Mouse (Mus musculus) layer of hippocampus, postnatal 10 days (tissue): ENCODE results near the gene Utp11. TPM values are rescaled to one million over a fixed set of nuclear protein-coding genes. Genes with fewer than 3 reads are reported as not detected.
A peak's percentile ranks its signal among the peaks of the same experiment; 100 is the strongest.
"Not testable (repeated sequence)": the region's sequence is repeated elsewhere in the genome, so short reads cannot be mapped to it uniquely, and the experiment has no call there.

Experiments
- DNase-seq, 2 experiments: peaks; one replicate each; pipeline ENCODE4 v3.0.0; 2021; ENCODE audit warnings: low spot score in 2 of 2
- long read RNA-seq: library from polyadenylated mRNA; stranded (forward); transcript quantifications from one replicate; pipeline ENCODE4 v2.0.0, GENCODE M21; 2023
- total RNA-seq, 2 experiments: library from RNA; stranded (reverse); gene quantifications; 2 replicates each; pipeline ENCODE4 v1.2.3; 2021

Utp11 gene
- 10 to 100 TPM; 17.8 to 18.5 TPM for total RNA-seq
- long read RNA-seq, transcript Utp11-201 (8 exons, 1,603 nt), result major isoform, 28 of 46 reads
- long read RNA-seq, partial matches to known transcripts, result 9 of 46 reads
- long read RNA-seq, other reads (novel, unspliced or antisense), result 9 of 46 reads

- DNase-seq, result peak; percentile 78 to 87
Observed at GRCm38 (mm10) chr4:124693135-124693894, at the start of gene Utp11. Utp11 (minus strand) TSS chr4:124693600.

GRCm38 (mm10) chr4:124742839-124743238 lies 49.4 kb upstream of the Utp11 start:
- DNase-seq, result no peak

GRCm38 (mm10) chr4:124741376-124742343 lies 48.3 kb upstream of the Utp11 start, which contains the start of gene Inpp5b:
Inpp5b (plus strand) TSS chr4:124741850.
- DNase-seq, result peak; percentile 80 to 87

- DNase-seq, result no peak
Observed at GRCm38 (mm10) chr4:124738783-124739182, 45.4 kb upstream of the Utp11 start.

GRCm38 (mm10) chr4:124738013-124738412 lies 44.6 kb upstream of the Utp11 start:
- DNase-seq, result no peak

GRCm38 (mm10) chr4:124737486-124737885 lies 44.1 kb upstream of the Utp11 start:
- DNase-seq, result no peak

GRCm38 (mm10) chr4:124736952-124737351 lies 43.6 kb upstream of the Utp11 start:
- no peak for DNase-seq

- no peak for DNase-seq
Observed at GRCm38 (mm10) chr4:124726121-124726520, 32.7 kb upstream of the Utp11 start.

- DNase-seq, result no peak
Observed at GRCm38 (mm10) chr4:124719101-124719500, 25.7 kb upstream of the Utp11 start.

GRCm38 (mm10) chr4:124714545-124715481 lies 21.4 kb upstream of the Utp11 start, which contains the start of gene Sf3a3:
Sf3a3 (plus strand) TSS chr4:124714776.
- peak; percentile 96 for DNase-seq

GRCm38 (mm10) chr4:124713850-124714249 lies 20.4 kb upstream of the Utp11 start:
- not testable (repeated sequence) for DNase-seq

GRCm38 (mm10) chr4:124712618-124713017 lies 19.2 kb upstream of the Utp11 start:
- DNase-seq, result no peak

- peak in 1 of 2 experiments; percentile 47 for DNase-seq
Observed at GRCm38 (mm10) chr4:124710776-124711291, 17.4 kb upstream of the Utp11 start.

- no peak for DNase-seq
Observed at GRCm38 (mm10) chr4:124709961-124710446, 16.6 kb upstream of the Utp11 start.

GRCm38 (mm10) chr4:124708518-124709477 lies 15.4 kb upstream of the Utp11 start:
- peak; percentile 69 to 75 for DNase-seq

GRCm38 (mm10) chr4:124708200-124708517 lies 14.8 kb upstream of the Utp11 start:
- not testable (repeated sequence) for DNase-seq

- DNase-seq, result not testable (repeated sequence)
Observed at GRCm38 (mm10) chr4:124707381-124708199, 14.2 kb upstream of the Utp11 start.

- DNase-seq, result no peak
Observed at GRCm38 (mm10) chr4:124705661-124706269, 12.4 kb upstream of the Utp11 start.
